Comparison of ENCODE assay signal across 8 mouse cellular contexts in the genomic region with DNA sequence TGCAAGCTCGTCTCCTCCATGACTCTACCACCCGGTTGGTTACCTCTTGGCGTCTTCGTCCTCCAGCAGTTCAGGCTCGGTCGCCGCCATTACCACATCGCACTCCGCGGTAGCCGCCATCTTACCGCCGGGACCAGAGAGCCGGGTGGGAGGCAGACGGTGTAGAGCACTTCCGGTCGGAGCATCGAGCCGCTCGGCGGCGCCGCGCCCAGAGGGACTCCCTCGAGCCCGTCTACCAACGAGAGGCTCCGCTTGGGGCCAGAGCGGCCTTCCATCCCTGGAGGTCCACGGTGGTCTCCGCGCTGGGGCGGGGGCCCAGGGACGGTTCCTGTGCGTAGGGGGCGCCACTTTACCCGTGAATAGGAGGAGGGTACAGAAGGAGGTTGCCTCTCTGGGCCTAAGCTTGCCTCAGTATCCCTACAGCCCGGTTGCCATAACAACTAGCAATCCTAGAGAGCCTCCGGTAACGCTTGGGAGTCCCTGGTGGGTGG. TPM values are rescaled to one million over a fixed set of nuclear protein-coding genes. Genes with fewer than 3 reads are reported as not detected.
A peak's percentile ranks its signal among the peaks of the same experiment; 100 is the strongest.
DNase-seq lines count a peak whose midpoint lies in the region; ATAC-seq lines count a peak whose summit lies in the region.

No protein-coding gene starts in this region.

- peak overlapping the region; percentile 88 for H3K4me3 ChIP-seq in hindbrain, embryonic 13.5 days

- H3K27me3 ChIP-seq in hindbrain, embryonic 13.5 days = no peaks in the 10 kb centered on the region

- peaks cover 1% of the 10 kb centered on the region; the same call in 1 of the 2 replicates for H3K36me3 ChIP-seq in hindbrain, embryonic 13.5 days

- peak; percentile 97 for ATAC-seq in hindbrain, embryonic 13.5 days (ENCODE audit: low FRiP score)

- H3K27ac ChIP-seq in hindbrain, embryonic 13.5 days = peak overlapping the region; percentile 97

- WGBS in hindbrain, embryonic 13.5 days = under 1% methylated on average over 40 of the region's 40 CpGs

- H3K9me3 ChIP-seq in hindbrain, embryonic 13.5 days = no peaks in the 10 kb centered on the region

- DNase-seq in Muller cell, postnatal 12 days (ENCODE audit: inconsistent ontology term) = peak; percentile 97
- DNase-seq in cerebellum, adult 9-11 months = peak; percentile 96
- peak; percentile 97 for DNase-seq in frontal cortex, postnatal 10 days (ENCODE audit: low spot score in 2 of 2)
- peak; percentile 89 to 97 for DNase-seq in layer of hippocampus, postnatal 25 days (ENCODE audit: extremely low spot score in 1 of 2, low spot score in 1 of 2)
- DNase-seq in lung, postnatal 25 days (ENCODE audit: low spot score) = peak; percentile 94
- peak; percentile 99 for DNase-seq in retina, embryonic 14.5 days (ENCODE audit: low spot score)
- peak; percentile 97 for DNase-seq in thymus, postnatal 4 days

- H3K4me1 ChIP-seq in hindbrain, embryonic 13.5 days (replicated peaks) = peaks cover 43% of the 10 kb centered on the region

- H3K4me2 ChIP-seq in hindbrain, embryonic 13.5 days = peak overlapping the region; percentile 78

- peak overlapping the region; percentile 93 for H3K9ac ChIP-seq in hindbrain, embryonic 13.5 days

RNA-seq across cellular contexts. Expression of a gene that starts 0.4 kb away (rescaled TPM):
- 308 and 315 TPM in 2 replicates for polyA plus RNA-seq in hindbrain, embryonic 13.5 days (2015; fragmentation: Nextera tagmentation; extraction: Ambion mirVana)
- total RNA-seq in layer of hippocampus, postnatal 25 days (2021) = 100 to 1,000 TPM; 234 to 286 TPM

RNA-seq across cellular contexts. Expression of a gene that starts 0.5 kb away (rescaled TPM):
- 110 and 115 TPM in 2 replicates for polyA plus RNA-seq in hindbrain, embryonic 13.5 days (2015; fragmentation: Nextera tagmentation; extraction: Ambion mirVana)
- 10 to 100 TPM; 15.1 to 16.5 TPM for total RNA-seq in layer of hippocampus, postnatal 25 days (2021)

RNA-seq across cellular contexts. Expression of a gene that starts 44.8 kb away (rescaled TPM):
- 34.5 and 37.0 TPM in 2 replicates for polyA plus RNA-seq in hindbrain, embryonic 13.5 days (2015; fragmentation: Nextera tagmentation; extraction: Ambion mirVana)
- 100 to 1,000 TPM; 365 to 435 TPM for total RNA-seq in layer of hippocampus, postnatal 25 days (2021)

Comparison
In these comparisons a context has a peak if more than half of its experiments do, and no peak if none do; other contexts are left out.
1. Peak in every context shown above with its lines: DNase-seq, ATAC-seq, H3K4me3 ChIP-seq and H3K27ac ChIP-seq.